Mouse (Mus musculus) limb, embryonic 14.5 days (tissue): ENCODE data around the gene Pde10a. TPM values are rescaled to one million over a fixed set of nuclear protein-coding genes. Genes with fewer than 3 reads are reported as not detected.

ENCODE experiments used
- ATAC-seq: fragments of 200-750 bp; cut with Nextera tagmentation; 2 replicates; pipeline ENCODE4 v1.8.0; 2017; ENCODE audit warnings: low read depth, moderate number of reproducible peaks, moderate TSS enrichment; ENCODE audit not compliant: low FRiP score
- DNase-seq: peaks from one replicate; pipeline ENCODE4 v3.0.0-alpha.2; 2015; ENCODE audit warnings: low spot score
- H3K27ac ChIP-seq: fragments of 300-500 bp; sonication (generic); replicated peaks from 2 replicates; pipeline ENCODE4 v1.5.1; 2014; ENCODE audit warnings: low read depth, mild to moderate bottlenecking, low read length, moderate library complexity, mixed read lengths
- H3K27me3 ChIP-seq: fragments of 300-500 bp; sonication (generic); 2 replicates; pipeline ENCODE4 v1.6.1; 2014; ENCODE audit warnings: low read length, mixed read lengths; ENCODE audit not compliant: control insufficient read depth, insufficient read depth
- H3K36me3 ChIP-seq: fragments of 300-500 bp; sonication (generic); 2 replicates; pipeline ENCODE4 v1.6.1; 2014; ENCODE audit warnings: mild to moderate bottlenecking, low read length, moderate library complexity, mixed read lengths; ENCODE audit not compliant: control insufficient read depth, insufficient read depth
- H3K4me1 ChIP-seq: fragments of 300-500 bp; sonication (generic); 2 replicates; pipeline ENCODE4 v1.6.1; 2014; ENCODE audit warnings: antibody characterized with exemption, low read length, mixed read lengths; ENCODE audit not compliant: control insufficient read depth, insufficient read depth
- H3K4me2 ChIP-seq: fragments of 300-500 bp; sonication (generic); replicated peaks from 2 replicates; pipeline ENCODE4 v1.6.1; 2014; ENCODE audit warnings: low read depth, mild to moderate bottlenecking, low read length, moderate library complexity; ENCODE audit not compliant: severe bottlenecking
- H3K4me3 ChIP-seq: fragments of 300-500 bp; sonication (generic); replicated peaks from 2 replicates; pipeline ENCODE4 v1.5.1; 2014; ENCODE audit warnings: low read length
- H3K9ac ChIP-seq: fragments of 300-500 bp; sonication (generic); 2 replicates; pipeline ENCODE4 v1.6.1; 2014; ENCODE audit warnings: mild to moderate bottlenecking, low read depth, low read length, moderate library complexity; ENCODE audit not compliant: severe bottlenecking
- H3K9me3 ChIP-seq: fragments of 300-500 bp; sonication (generic); 2 replicates; pipeline ENCODE4 v1.6.1; 2016; ENCODE audit warnings: low read length; ENCODE audit not compliant: control insufficient read depth
- POLR2A ChIP-seq: fragments of 200-500 bp; IDR thresholded peaks from 2 replicates; pipeline ENCODE4 v1.8.0; 2012; ENCODE audit warnings: inconsistent platforms, mild to moderate bottlenecking, moderate library complexity, borderline replicate concordance; ENCODE audit not compliant: insufficient read depth, insufficient read length; ENCODE audit errors: extremely low read depth
- WGBS: fragments of 180-500 bp; shearing (Covaris S2); extraction: QIAGEN DNeasy Blood & Tissue Kit; methylation state at CpG from one replicate; pipeline ENCODE4 v1.1.7; 2014; 5-methylcytosine and 5-hydroxymethylcytosine counted together
- polyA plus RNA-seq, 2 experiments: library from polyadenylated mRNA; depleted of rRNA in 1 of 2; stranded (reverse) in 1 of 2; unstranded in 1 of 2; fragments of >200 nt; fragmentation: Nextera tagmentation in 1 of 2; extraction: Ambion mirVana in 1 of 2; gene quantifications; 2 replicates each; pipeline versions ENCODE4 v1.2.1 to v1.2.3; 2012 to 2014

The Pde10a gene
- polyA plus RNA-seq, 2 experiments: 3.8 to 5.0 TPM

- H3K27ac ChIP-seq: no peak overlapping the region
- DNase-seq (peak; percentile 86), ATAC-seq (peak; percentile 55; the same call in 1 of the 2 replicates)
- H3K27me3 ChIP-seq: 0 out of 2 replicates have a peak, but pooled peaks cover 3% of the 10 kb centered on the region
- H3K36me3 ChIP-seq: no peaks in the 10 kb centered on the region
- H3K4me2 ChIP-seq: 0 out of 2 replicates have a peak overlapping the region, but pooled peaks have one; percentile 11
- no peak overlapping the region for H3K9ac ChIP-seq
- no peaks in the 10 kb centered on the region for H3K9me3 ChIP-seq
- no peak for TF ChIP-seq POLR2A
- H3K4me3 ChIP-seq: no peak overlapping the region
- 17% methylated on average over 24 of the region's 24 CpGs for WGBS
- H3K4me1 ChIP-seq: 0 out of 2 replicates have a peak, but pooled peaks cover 2% of the 10 kb centered on the region
Measured at GRCm38 (mm10) chr17:9031241-9032141, 506.3 kb downstream of the Pde10a start.

DNA sequence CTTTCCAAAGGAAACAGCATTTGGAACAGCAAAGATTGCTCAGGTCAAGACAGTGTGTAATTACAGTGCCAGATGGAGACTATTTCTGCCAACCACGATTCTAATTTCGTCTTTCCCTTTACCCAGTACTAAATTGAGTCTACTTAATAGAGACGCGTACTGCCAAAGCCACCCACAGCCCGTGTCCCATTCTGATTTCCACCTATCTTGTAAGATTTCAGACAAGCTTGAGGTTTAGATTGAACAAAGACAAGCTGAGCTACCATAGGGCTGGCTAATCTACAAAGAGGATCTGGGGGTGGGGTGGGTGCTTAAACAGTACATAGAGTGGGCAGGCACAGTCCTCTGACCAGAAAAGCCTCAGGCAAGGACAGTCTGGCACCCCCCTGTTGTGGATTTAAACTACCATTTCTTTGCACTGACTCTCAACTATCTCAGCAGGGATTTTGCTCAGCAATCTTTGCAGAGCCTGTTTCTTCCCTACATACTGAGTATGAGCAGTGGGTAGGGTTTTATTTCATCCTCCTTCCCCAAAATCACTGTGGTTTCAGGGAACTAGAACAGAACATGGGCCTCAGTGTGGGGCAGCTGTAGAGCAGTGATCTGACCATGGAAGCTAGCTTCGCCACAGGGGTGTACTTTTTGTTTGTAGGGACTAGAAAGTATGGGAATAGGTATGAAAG is 507.3 kb downstream of the Pde10a start:
- Histone ChIP-seq H3K9me3 (no peaks in the 10 kb centered on the region), H3K4me1 (0 out of 2 replicates have a peak, but pooled peaks cover 2% of the 10 kb centered on the region), H3K36me3 (no peaks in the 10 kb centered on the region), H3K9ac (no peak overlapping the region), H3K4me2 (no peak overlapping the region), H3K27me3 (0 out of 2 replicates have a peak, but pooled peaks cover 3% of the 10 kb centered on the region), H3K4me3 (no peak overlapping the region), H3K27ac (no peak overlapping the region)
- 59% methylated on average over 6 of the region's 6 CpGs for WGBS
- DNase-seq (no peak), ATAC-seq (no peak)
- no peak for TF ChIP-seq POLR2A

DNA sequence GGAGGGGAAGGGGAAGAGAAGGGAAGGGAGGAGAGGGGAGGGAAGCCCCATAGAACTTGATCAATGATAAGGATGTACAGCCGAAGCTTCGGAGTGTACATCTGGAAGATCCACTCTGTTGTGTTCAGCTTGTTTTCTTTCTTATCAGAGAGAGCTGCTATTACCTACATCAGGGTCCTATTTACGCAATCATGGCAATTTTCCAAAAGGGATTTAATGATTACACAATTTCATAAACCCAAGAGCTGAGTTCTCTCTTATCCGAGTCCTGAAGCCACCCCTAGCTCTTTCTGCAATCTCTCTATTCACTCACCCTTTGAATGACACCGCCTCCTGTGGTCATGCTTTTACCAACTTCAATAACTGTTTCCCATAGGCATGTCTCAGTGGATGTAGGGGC is 508.3 kb downstream of the Pde10a start:
- no peak overlapping the region for H3K9ac ChIP-seq
- 0 out of 2 replicates have a peak, but pooled peaks cover 3% of the 10 kb centered on the region for H3K27me3 ChIP-seq
- H3K4me2 ChIP-seq: no peak overlapping the region
- H3K27ac ChIP-seq: no peak overlapping the region
- DNase-seq (no peak), ATAC-seq (no peak)
- 87% methylated on average over 5 of the region's 5 CpGs for WGBS
- no peak for TF ChIP-seq POLR2A
- no peak overlapping the region for H3K4me3 ChIP-seq
- no peaks in the 10 kb centered on the region for H3K9me3 ChIP-seq
- no peaks in the 10 kb centered on the region for H3K36me3 ChIP-seq
- H3K4me1 ChIP-seq: 0 out of 2 replicates have a peak, but pooled peaks cover 2% of the 10 kb centered on the region

DNA sequence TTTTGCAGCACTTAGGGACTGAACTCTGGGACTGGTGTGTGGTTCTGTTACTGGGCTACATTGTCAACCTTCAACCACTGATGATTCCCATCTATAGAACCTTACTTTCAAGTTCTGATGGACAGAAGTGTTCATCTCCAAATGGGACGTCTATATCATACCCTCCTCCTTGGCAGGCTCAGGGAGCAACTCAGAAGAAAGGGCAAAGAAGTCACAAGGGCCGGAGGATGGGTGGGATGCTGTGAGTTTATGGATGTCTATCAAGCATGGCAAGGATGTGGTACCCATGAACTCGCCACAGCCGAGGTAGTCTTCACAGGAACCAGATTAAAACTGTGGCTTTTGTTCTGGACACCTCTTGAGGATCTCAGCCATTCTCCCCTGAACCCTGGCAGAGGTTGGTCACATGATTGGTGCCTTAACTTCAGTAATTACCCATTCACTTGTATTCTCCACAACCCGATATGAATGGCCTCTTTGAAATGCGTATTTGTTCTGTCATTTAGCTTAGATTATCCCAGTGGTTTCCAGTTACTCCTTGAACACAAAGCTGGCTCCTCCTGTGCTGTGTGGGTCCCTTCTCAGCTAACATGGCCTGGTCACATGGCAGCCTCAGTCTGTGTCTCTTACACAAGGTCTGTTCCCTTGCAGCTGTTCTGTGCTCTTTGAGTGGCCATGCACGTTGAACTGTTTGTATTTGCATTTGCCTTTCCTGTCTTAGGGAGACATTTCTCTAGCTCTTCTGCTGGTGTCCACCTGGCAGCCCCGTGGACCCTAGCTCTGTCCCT is 510.6 kb downstream of the Pde10a start:
- H3K27ac ChIP-seq: no peak overlapping the region
- H3K27me3 ChIP-seq: 0 out of 2 replicates have a peak, but pooled peaks cover 3% of the 10 kb centered on the region
- 0 out of 2 replicates have a peak, but pooled peaks cover 2% of the 10 kb centered on the region for H3K4me1 ChIP-seq
- H3K4me2 ChIP-seq: no peak overlapping the region
- ATAC-seq: no peak
- H3K4me3 ChIP-seq: no peak overlapping the region
- H3K9ac ChIP-seq: no peak overlapping the region
- DNase-seq: no peak
- WGBS: 72% methylated on average over 8 of the region's 8 CpGs
- H3K9me3 ChIP-seq: no peaks in the 10 kb centered on the region
- no peak for TF ChIP-seq POLR2A
- H3K36me3 ChIP-seq: no peaks in the 10 kb centered on the region

Other genes with a start within 250 kb of the Pde10a start
- 90.2 and 95.6 TPM in 2 replicates for gene Mpc1, start 242.5 kb upstream of the Pde10a start, polyA plus RNA-seq (2012; rRNA removed)
- gene Mpc1, start 242.5 kb upstream of the Pde10a start, polyA plus RNA-seq (2014; fragmentation: Nextera tagmentation; extraction: Ambion mirVana): 175 and 184 TPM in 2 replicates
- 103 and 115 TPM in 2 replicates for gene Sft2d1, start 214.3 kb upstream of the Pde10a start, polyA plus RNA-seq (2012; rRNA removed)
- 55.8 and 70.1 TPM in 2 replicates for gene Sft2d1, start 214.3 kb upstream of the Pde10a start, polyA plus RNA-seq (2014; fragmentation: Nextera tagmentation; extraction: Ambion mirVana)
- 1.0 and 1.2 TPM in 2 replicates for gene Prr18, start 187.9 kb upstream of the Pde10a start, polyA plus RNA-seq (2012; rRNA removed)
- 0.25 and 0.28 TPM in 2 replicates for gene Prr18, start 187.9 kb upstream of the Pde10a start, polyA plus RNA-seq (2014; fragmentation: Nextera tagmentation; extraction: Ambion mirVana)
- gene T2, start 169.4 kb upstream of the Pde10a start, polyA plus RNA-seq (2012; rRNA removed): 1.7 and 2.3 TPM in 2 replicates
- 0.32 TPM in 1 of 2 replicates, not detected in the other for gene T2, start 169.4 kb upstream of the Pde10a start, polyA plus RNA-seq (2014; fragmentation: Nextera tagmentation; extraction: Ambion mirVana)
- gene T, start 90.9 kb upstream of the Pde10a start, polyA plus RNA-seq (2012; rRNA removed): 3.6 and 4.7 TPM in 2 replicates
- gene T, start 90.9 kb upstream of the Pde10a start, polyA plus RNA-seq (2014; fragmentation: Nextera tagmentation; extraction: Ambion mirVana): 0.56 and 0.72 TPM in 2 replicates
- gene Gm17087, start 41.6 kb downstream of the Pde10a start, polyA plus RNA-seq (2012; rRNA removed): not detected in 2 replicates
- not detected in 2 replicates for gene Gm17087, start 41.6 kb downstream of the Pde10a start, polyA plus RNA-seq (2014; fragmentation: Nextera tagmentation; extraction: Ambion mirVana)